Mouse (Mus musculus) C2C12 (cell line): ENCODE measurements around the gene Lrrc23.

Source experiments
- CTCF ChIP-seq: IDR thresholded peaks from one replicate; pipeline ENCODE4 v1.5.1; 2011; ENCODE audit not compliant: control insufficient read depth, insufficient read depth, insufficient read length
- USF1 ChIP-seq: IDR thresholded peaks from one replicate; pipeline ENCODE4 v1.6.1; 2011; ENCODE audit warnings: low read depth, mild to moderate bottlenecking, control low read depth, moderate library complexity

GRCm38 (mm10) chr6:124746296-124746605, 33.3 kb downstream of the Lrrc23 start:
- TF ChIP-seq USF1 (no peak), CTCF (no peak)
